Mouse (Mus musculus): ENCODE data around the gene Cldn3. TPM values are rescaled to one million over a fixed set of nuclear protein-coding genes. Genes with fewer than 3 reads are reported as not detected.

Cldn3 gene
- total and polyA plus RNA-seq, 3 experiments, result not detected

- TF ChIP-seq BHLHE40 (IDR thresholded peaks at IDR 0.05; ENCODE audit: low read depth, low read length) (no peak), MAFK (IDR thresholded peaks at IDR 0.05; ENCODE audit: insufficient replicate concordance, low read length) (no peak), PAX5 (IDR thresholded peaks at IDR 0.05; ENCODE audit: low read length) (no peak), USF2 (conservative IDR thresholded peaks at IDR 0.05; ENCODE audit: low read depth, low read length) (no peak), POLR2A (IDR thresholded peaks at IDR 0.05; ENCODE audit: low read depth, low read length) (no peak), ELF1 (IDR thresholded peaks at IDR 0.05; ENCODE audit: low read depth, low read length) (no peak), MAX (IDR thresholded peaks at IDR 0.05; ENCODE audit: low read length) (no peak), KAT2A (IDR thresholded peaks at IDR 0.05; ENCODE audit: insufficient replicate concordance, low read length) (no peak), ZKSCAN1 (IDR thresholded peaks at IDR 0.05; ENCODE audit: borderline replicate concordance, low read depth, low read length) (no peak), GABPA (IDR thresholded peaks at IDR 0.05; ENCODE audit: insufficient replicate concordance, low read depth, low read length) (no peak), MEF2A (IDR thresholded peaks at IDR 0.05; ENCODE audit: borderline replicate concordance, low read depth, low read length) (no peak), HCFC1 (IDR thresholded peaks at IDR 0.05; ENCODE audit: low read depth, low read length) (no peak), ZMIZ1 (IDR thresholded peaks at IDR 0.05; ENCODE audit: low read depth, low read length) (no peak), CHD2 (IDR thresholded peaks at IDR 0.05; ENCODE audit: low read length) (no peak)
- DNase-seq (ENCODE audit: extremely low read depth), result no peak
- dilution Hi-C loops (cut with MboI; ENCODE audit: extremely low pct_ligation_motif_present, extremely low pct_unique_long_range_greater_than_20kb, low sequenced_read_pairs) (no loop called here), in situ Hi-C loops (cut with MboI; ENCODE audit: low pct_ligation_motif_present, low pct_unique_long_range_greater_than_20kb, low sequenced_read_pairs) (no loop called here)
- Histone ChIP-seq H3K9ac (ENCODE audit: insufficient read depth, low read depth) (no peak overlapping the region), H3K79me2 (replicated peaks; ENCODE audit: control insufficient read depth, extremely low read depth, insufficient read depth, poor library complexity, severe bottlenecking) (no peaks in the 10 kb centered on the region), H3K4me2 (ENCODE audit: insufficient read depth, low read depth, poor library complexity, severe bottlenecking) (no peak overlapping the region), H3K4me1 (ENCODE audit: control insufficient read depth in 1 of 2, insufficient read depth in 2 of 2) (no peaks in the 10 kb centered on the region), H3K4me3 (replicated peaks in 1 of 3; ENCODE audit: low read depth in 2 of 3, low read length in 2 of 3, poor library complexity in 1 of 3) (no peak overlapping the region), H3K9me3 (replicated peaks; ENCODE audit: low read length) (no peaks in the 10 kb centered on the region), H3K36me3 (replicated peaks in 1 of 2; ENCODE audit: control insufficient read depth in 1 of 2, insufficient read depth in 1 of 2, low read length in 1 of 2) (no peaks in the 10 kb centered on the region), H3K27me3 (replicated peaks) (peaks cover 51% of the 10 kb centered on the region), H3K27ac (ENCODE audit: insufficient read depth, low read depth) (no peak overlapping the region)
Observed at GRCm38 (mm10) chr5:134977837-134978236, 8.2 kb upstream of the Cldn3 start.

- H3K9ac ChIP-seq (ENCODE audit: insufficient read depth, low read depth), result no peak overlapping the region
Observed at GRCm38 (mm10) chr5:134981149-134981548, 4.9 kb upstream of the Cldn3 start.

More at GRCm38 (mm10) chr5:134981149-134981548, 4.9 kb upstream of the Cldn3 start:
- no peak for TF ChIP-seq ZKSCAN1 (IDR thresholded peaks at IDR 0.05; ENCODE audit: borderline replicate concordance, low read depth, low read length)
- TF ChIP-seq MEF2A (IDR thresholded peaks at IDR 0.05; ENCODE audit: borderline replicate concordance, low read depth, low read length), result no peak
- no peak for TF ChIP-seq UBTF (IDR thresholded peaks at IDR 0.05; ENCODE audit: low read depth, low read length)
- no peak for TF ChIP-seq PAX5 (IDR thresholded peaks at IDR 0.05; ENCODE audit: low read length)
- TF ChIP-seq MAFK (IDR thresholded peaks at IDR 0.05; ENCODE audit: insufficient replicate concordance, low read length), result no peak
- TF ChIP-seq JUND (conservative IDR thresholded peaks at IDR 0.05; ENCODE audit: low read depth, low read length), result no peak
- TF ChIP-seq CTCF (conservative IDR thresholded peaks at IDR 0.05 in 1 of 2, IDR thresholded peaks at IDR 0.05 in 1 of 2; ENCODE audit: low read depth in 2 of 2, low read length in 2 of 2), result no peak
- TF ChIP-seq USF1 (IDR thresholded peaks at IDR 0.05; ENCODE audit: low read depth, low read length), result no peak
- no peak for TF ChIP-seq MAZ (IDR thresholded peaks at IDR 0.05; ENCODE audit: low read depth, low read length)
- TF ChIP-seq MYC (IDR thresholded peaks at IDR 0.05; ENCODE audit: low read depth, low read length), result no peak
- TF ChIP-seq USF2 (conservative IDR thresholded peaks at IDR 0.05; ENCODE audit: low read depth, low read length), result no peak
- TF ChIP-seq POLR2AphosphoS2 (IDR thresholded peaks at IDR 0.05; ENCODE audit: low read depth, low read length), result no peak
- dilution Hi-C loops (cut with MboI; ENCODE audit: extremely low pct_ligation_motif_present, extremely low pct_unique_long_range_greater_than_20kb, low sequenced_read_pairs) (no loop called here), in situ Hi-C loops (cut with MboI; ENCODE audit: low pct_ligation_motif_present, low pct_unique_long_range_greater_than_20kb, low sequenced_read_pairs) (no loop called here)
- H3K27me3 ChIP-seq (replicated peaks), result peaks cover 33% of the 10 kb centered on the region
- no peak for DNase-seq (ENCODE audit: extremely low read depth)
- no peak overlapping the region for H3K27ac ChIP-seq (ENCODE audit: insufficient read depth, low read depth)
- no peak overlapping the region for H3K4me3 ChIP-seq (replicated peaks in 1 of 3; ENCODE audit: low read depth in 2 of 3, low read length in 2 of 3, poor library complexity in 1 of 3)
- H3K9me3 ChIP-seq (replicated peaks; ENCODE audit: low read length), result no peaks in the 10 kb centered on the region
- H3K4me2 ChIP-seq (ENCODE audit: insufficient read depth, low read depth, poor library complexity, severe bottlenecking), result no peak overlapping the region; the same call in 1 of the 2 replicates
- H3K79me2 ChIP-seq (replicated peaks; ENCODE audit: control insufficient read depth, extremely low read depth, insufficient read depth, poor library complexity, severe bottlenecking), result no peaks in the 10 kb centered on the region
- H3K36me3 ChIP-seq (replicated peaks in 1 of 2; ENCODE audit: control insufficient read depth in 1 of 2, insufficient read depth in 1 of 2, low read length in 1 of 2), result no peaks in the 10 kb centered on the region
- H3K4me1 ChIP-seq (ENCODE audit: control insufficient read depth in 1 of 2, insufficient read depth in 2 of 2), result no peaks in the 10 kb centered on the region

Data from CH12.LX (cell line).